Mouse (Mus musculus): ENCODE results near the gene Akt2. TPM values are rescaled to one million over a fixed set of nuclear protein-coding genes. Genes with fewer than 3 reads are reported as not detected.
A peak's percentile ranks its signal among the peaks of the same experiment; 100 is the strongest.

Gene Akt2
- 43.7 and 49.5 TPM in 2 replicates for total RNA-seq (2017)

GRCm38 (mm10) chr7:27591266-27592216 lies at the start of gene Akt2:
Akt2 (plus strand) TSS chr7:27591552.
- ATAC-seq (replicated peaks; ENCODE audit: low read depth, poor library complexity, severe bottlenecking): peak; percentile 82

DNA sequence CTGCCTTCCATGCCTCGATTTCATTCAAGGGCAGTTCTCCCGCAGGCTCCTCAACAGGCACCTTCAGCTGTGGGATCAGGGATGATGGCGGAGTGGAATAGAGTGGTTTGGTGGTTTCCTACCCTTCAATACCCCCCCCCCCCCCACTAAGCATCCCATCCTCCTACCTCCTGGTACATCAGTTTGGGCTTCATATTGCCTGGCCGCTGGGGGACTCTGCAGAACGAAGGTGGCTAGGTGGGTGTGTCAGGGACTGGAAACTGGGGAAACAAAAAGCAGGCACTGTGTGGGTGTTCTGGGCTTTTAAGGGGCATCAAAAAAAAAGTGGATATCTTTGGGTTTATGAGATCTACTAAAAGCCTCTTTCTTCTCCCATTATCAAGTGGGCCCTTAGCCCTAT lies 49.4 kb upstream of the Akt2 start:
- ATAC-seq (replicated peaks; ENCODE audit: low read depth, poor library complexity, severe bottlenecking): no peak

DNA sequence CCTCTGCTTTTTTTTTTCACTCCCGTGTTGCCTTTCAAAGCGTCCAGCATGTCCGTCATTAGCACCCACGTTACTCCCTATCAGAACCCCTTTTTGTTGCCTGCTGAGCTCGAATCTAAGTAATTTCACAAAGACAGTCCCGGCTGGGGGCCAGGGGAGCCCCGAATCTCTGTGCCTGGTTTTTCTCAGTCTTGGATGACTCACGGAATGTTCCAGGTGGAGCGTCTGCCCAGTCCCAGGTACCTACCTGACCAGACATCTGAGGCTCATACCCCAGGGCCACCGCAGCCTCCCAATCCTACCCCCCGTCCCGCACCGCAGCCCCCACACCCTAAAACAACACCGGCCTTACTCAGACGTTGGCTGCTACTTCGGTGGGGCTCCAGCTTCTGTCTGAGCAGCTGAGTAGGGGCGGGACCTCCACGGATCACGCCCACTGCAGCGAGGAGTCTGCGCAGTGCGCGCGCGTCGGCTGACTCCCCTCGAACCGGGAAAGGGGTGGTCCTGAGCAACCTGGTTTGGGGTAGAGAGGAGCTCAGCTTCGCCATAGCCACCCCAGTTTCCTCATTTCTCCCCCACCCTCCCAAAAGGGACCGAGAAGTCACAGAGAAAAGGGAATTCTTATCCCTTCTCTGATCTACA lies 48.8 kb upstream of the Akt2 start:
- ATAC-seq (replicated peaks; ENCODE audit: low read depth, poor library complexity, severe bottlenecking): peak; percentile 70

GRCm38 (mm10) chr7:27543065-27543464 lies 48.3 kb upstream of the Akt2 start:
- ATAC-seq (replicated peaks; ENCODE audit: low read depth, poor library complexity, severe bottlenecking): no peak

GRCm38 (mm10) chr7:27543851-27544250 lies 47.5 kb upstream of the Akt2 start:
- no peak for ATAC-seq (replicated peaks; ENCODE audit: low read depth, poor library complexity, severe bottlenecking)

- ATAC-seq (replicated peaks; ENCODE audit: low read depth, poor library complexity, severe bottlenecking): peak; percentile 59
Measured at GRCm38 (mm10) chr7:27544675-27545370, 46.5 kb upstream of the Akt2 start.

- no peak for ATAC-seq (replicated peaks; ENCODE audit: low read depth, poor library complexity, severe bottlenecking)
Measured at GRCm38 (mm10) chr7:27549597-27549996, 41.8 kb upstream of the Akt2 start.

DNA sequence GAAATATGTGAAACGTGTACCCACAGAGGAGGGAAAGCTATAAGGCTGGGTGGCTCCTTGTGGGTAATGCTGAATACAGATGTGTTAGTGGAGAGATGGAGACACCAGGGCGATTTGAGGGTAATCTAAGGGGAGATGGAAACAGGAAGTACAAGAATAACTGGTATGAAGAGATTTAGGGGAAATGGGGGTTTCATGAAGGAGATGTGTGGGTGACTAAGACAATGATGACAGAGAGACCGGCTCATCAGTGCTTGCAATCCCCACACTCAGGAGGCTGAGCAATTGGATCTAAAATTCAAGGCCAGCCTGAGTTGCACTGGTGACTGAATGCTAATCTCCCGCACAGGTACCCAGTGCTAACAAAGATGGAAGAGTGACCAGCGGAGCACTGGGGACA lies 39.3 kb upstream of the Akt2 start:
- ATAC-seq (replicated peaks; ENCODE audit: low read depth, poor library complexity, severe bottlenecking): peak; percentile 24; the same call in 1 of the 2 replicates

- ATAC-seq (replicated peaks; ENCODE audit: low read depth, poor library complexity, severe bottlenecking): peak; percentile 99
Measured at GRCm38 (mm10) chr7:27552931-27553513, 38.3 kb upstream of the Akt2 start, which contains the start of the genes Pld3 and 2310022A10Rik. Pld3 (minus strand) TSS chr7:27553218. 2310022A10Rik (plus strand) TSS chr7:27553233.

DNA sequence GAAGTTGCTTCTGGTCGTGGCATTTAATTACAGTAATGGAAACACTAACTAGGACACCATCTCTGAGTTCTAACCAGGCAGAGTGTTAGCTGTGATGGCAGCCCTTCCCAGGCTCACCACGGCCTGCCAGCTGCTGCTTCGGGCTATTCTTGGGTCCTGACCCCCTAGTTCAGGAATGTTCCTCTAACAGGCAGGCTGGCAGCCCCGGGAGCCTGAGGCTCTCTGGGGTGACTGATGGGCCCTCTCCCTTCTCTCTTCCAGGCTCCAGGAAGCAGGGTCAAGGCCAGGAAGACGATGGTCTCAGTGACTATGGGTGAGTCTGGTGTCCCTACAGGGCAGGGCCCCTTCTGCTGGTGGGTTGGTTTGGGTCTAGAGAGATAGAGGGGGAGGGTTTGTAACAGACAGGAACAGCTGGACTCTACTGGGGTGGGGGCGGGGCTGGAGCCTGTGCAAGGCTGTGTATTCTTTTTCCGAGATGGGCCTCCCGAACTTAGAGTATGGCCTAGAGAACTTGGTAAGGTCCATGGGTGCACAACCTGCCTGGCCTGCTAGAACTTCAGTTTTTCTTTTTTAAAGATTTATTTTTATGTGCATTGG lies 31.0 kb upstream of the Akt2 start:
- no peak for ATAC-seq (replicated peaks; ENCODE audit: low read depth, poor library complexity, severe bottlenecking)

- no peak for ATAC-seq (replicated peaks; ENCODE audit: low read depth, poor library complexity, severe bottlenecking)
Measured at GRCm38 (mm10) chr7:27560978-27561377, 30.4 kb upstream of the Akt2 start.

DNA sequence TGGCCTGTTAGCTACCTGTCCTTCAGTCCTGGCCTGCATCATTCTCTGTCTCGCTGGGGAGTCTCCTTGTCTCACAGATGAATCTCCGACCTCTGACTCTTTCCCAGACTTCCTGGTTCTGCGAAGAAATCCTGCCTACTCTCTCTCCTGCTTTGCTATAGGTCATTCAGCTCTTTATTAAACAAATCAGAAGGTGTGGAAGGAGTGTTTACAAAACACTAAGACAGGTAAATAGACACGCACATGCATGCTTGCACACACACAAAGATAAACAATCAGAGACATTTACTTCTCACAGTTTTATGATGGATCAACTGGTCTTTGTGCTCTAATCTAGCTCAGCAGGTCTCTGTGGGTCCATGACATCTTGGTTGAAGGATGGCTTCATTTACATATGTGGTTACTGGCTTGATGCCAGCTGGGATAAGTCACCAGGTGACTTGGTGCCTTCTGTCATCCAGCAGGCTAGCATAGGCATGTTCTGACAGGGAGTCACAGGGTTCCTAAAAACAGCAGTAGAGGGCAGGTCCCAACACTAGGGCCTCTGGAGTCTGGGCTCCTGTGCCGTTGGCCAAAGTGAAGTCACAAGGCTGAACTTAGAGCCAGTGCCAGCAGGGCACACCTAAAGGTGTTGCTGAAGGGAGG lies 21.6 kb upstream of the Akt2 start:
- ATAC-seq (replicated peaks; ENCODE audit: low read depth, poor library complexity, severe bottlenecking): no peak

DNA sequence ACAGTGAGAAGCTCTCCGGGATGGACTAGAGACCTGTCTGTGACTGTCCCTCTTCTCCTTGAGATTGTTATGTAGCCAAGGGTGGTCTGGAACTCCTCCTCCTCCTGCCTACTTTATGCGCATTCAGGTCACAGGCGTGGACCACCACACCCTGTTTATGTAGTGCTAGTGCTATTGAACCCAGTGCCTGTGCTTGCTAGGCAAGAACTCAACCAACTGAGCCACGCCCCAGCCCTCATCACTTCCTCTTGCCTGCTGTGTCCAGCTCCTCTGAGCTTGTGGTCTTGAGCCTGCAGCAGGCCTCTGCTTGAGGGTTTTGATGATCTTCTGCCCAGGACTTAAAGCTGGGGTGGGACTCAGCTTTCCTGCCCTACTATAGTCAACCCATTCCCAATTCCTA lies 19.2 kb upstream of the Akt2 start:
- ATAC-seq (replicated peaks; ENCODE audit: low read depth, poor library complexity, severe bottlenecking): no peak

- no peak for ATAC-seq (replicated peaks; ENCODE audit: low read depth, poor library complexity, severe bottlenecking)
Measured at GRCm38 (mm10) chr7:27574124-27574880, 17.1 kb upstream of the Akt2 start.

GRCm38 (mm10) chr7:27576914-27577313 lies 14.4 kb upstream of the Akt2 start:
- ATAC-seq (replicated peaks; ENCODE audit: low read depth, poor library complexity, severe bottlenecking): peak; percentile 76

- ATAC-seq (replicated peaks; ENCODE audit: low read depth, poor library complexity, severe bottlenecking): peak; percentile 48; the same call in 1 of the 2 replicates
Measured at GRCm38 (mm10) chr7:27577589-27577988, 13.8 kb upstream of the Akt2 start.

GRCm38 (mm10) chr7:27578465-27578864 lies 12.9 kb upstream of the Akt2 start:
- no peak for ATAC-seq (replicated peaks; ENCODE audit: low read depth, poor library complexity, severe bottlenecking)

- ATAC-seq (replicated peaks; ENCODE audit: low read depth, poor library complexity, severe bottlenecking): no peak
Measured at GRCm38 (mm10) chr7:27580380-27581174, 10.8 kb upstream of the Akt2 start.

All from common myeloid progenitor, adult 5-6 weeks (primary cell).